Mouse (Mus musculus) heart, postnatal 0 days (tissue): ENCODE results near the gene Myo10.

Experiments used
- CTCF ChIP-seq: IDR thresholded peaks from 2 replicates; pipeline ENCODE4 v1.5.1; 2016; ENCODE audit warnings: antibody characterized with exemption, control low read depth, low read depth
- EP300 ChIP-seq: IDR thresholded peaks from 2 replicates; pipeline ENCODE4 v1.6.1; 2016; ENCODE audit warnings: antibody characterized with exemption, low read depth

DNA sequence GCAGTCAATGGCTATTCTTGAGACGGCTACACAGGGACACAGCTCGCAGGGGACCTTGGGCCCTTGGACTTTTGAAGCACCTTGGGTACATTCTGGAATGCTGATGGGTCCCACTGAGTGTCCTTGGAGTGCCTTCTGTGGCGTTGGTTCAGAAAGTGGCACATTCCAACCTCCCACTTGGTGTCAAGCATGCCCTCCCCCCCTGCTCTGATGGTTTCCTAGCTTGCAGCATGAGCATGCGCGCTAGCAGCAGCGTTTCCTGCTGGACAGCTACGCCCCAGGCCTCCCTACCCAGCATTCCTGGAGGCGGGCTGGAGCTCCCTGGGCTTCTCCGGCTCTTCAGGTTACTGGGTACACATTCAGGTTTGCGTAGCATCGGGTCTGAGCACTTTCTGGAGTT, 228.2 kb downstream of the Myo10 start:
- TF ChIP-seq CTCF (no peak), EP300 (no peak)
